Mouse (Mus musculus): Measurements from ENCODE around the gene Rpl27. TPM values are rescaled to one million over a fixed set of nuclear protein-coding genes. Genes with fewer than 3 reads are reported as not detected.
"Not testable (repeated sequence)": the region's sequence is repeated elsewhere in the genome, so short reads cannot be mapped to it uniquely, and the experiment has no call there.

Gene Rpl27
- total RNA-seq, 2 experiments from 2014 or later, result 41.0 to 43.6 TPM

DNA sequence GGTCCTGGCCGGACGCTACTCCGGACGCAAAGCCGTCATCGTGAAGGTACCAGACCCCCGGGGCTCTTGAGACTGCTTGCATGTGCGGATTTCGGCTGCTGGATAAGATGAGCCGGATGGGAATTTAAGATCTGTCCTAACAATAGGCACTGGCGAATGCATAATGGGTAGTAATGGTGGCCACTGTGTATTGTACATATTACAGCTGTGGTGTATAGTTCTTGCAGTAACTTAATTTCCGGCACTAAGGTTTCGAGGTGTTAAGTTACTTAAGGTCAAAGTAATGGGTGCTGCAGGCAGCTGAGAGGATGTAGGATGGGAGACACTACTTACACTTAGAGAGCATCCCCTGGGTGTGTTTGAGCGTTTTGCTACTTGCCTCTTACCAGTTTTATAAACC, 662 bp downstream of the Rpl27 start:
- no peak for DNase-seq (ENCODE audit: low spot score in 2 of 2)
- intact Hi-C loops (cut with DNase I), result loop anchor here (5.0 kb wide), 1 partner anchor 125 kb away; the partner anchor contains the start of gene Psme3

DNA sequence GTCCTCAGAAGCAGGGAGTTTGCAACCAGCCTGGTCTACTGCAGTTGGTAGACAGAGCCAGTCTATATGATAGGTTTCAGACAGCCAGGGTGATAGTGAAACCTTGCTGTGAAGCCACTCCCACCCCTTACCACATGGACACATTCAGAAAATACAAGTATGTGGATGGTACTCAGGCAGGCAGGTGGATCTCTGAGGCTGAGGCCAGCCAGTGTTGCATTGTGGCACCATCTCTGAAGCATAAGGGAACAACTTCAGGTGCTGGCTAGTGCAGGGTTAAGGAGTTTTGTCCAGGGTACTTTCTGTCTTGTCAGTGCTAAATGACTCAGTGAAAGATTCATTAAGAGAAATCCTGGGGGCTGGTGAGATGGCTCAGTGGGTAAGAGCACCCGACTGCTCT, 4.2 kb downstream of the Rpl27 start:
- intact Hi-C loops (cut with DNase I), result no loop called here
- no peak for DNase-seq (ENCODE audit: low spot score in 2 of 2)

DNA sequence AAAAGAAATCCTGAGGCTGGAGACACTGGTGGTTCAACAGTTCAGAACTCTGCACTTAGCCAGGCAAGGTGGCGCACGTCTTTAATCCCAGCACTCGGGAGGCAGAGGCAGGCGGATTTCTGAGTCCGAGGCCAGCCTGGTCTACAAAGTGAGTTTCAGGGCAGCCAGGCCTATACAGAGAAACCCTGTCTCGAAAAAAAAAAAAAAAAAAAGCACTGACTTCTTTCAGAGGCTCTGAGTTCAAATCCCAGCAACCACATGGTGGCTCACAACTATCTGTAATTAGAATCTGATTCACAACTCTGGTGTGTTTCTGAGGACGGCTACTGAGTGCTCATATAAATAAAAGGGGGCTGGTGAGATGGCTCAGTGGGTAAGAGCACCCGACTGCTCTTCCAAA, 4.8 kb downstream of the Rpl27 start:
- DNase-seq (ENCODE audit: low spot score in 2 of 2); intact Hi-C loops (cut with DNase I): not testable (repeated sequence)

DNA sequence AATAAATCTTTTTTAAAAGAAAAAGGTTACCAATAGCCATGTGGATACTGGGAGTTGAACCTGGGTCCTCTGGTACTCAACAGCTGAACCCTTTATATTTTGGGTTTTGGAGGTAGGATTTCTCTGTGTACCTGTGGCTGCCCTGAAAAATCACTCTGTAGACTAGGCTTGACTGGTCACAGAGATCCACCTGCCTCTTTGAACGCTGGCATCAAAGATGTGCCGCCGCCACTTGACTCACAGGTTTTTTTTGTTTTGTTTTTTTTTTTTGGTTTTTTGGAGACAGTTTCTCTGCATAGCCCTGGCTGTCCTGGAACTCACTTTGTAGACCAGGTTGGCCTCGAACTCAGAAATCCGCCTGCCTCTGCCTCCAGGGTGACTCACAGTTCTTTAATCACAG, 5.7 kb downstream of the Rpl27 start:
- intact Hi-C loops (cut with DNase I), result no loop called here

DNA sequence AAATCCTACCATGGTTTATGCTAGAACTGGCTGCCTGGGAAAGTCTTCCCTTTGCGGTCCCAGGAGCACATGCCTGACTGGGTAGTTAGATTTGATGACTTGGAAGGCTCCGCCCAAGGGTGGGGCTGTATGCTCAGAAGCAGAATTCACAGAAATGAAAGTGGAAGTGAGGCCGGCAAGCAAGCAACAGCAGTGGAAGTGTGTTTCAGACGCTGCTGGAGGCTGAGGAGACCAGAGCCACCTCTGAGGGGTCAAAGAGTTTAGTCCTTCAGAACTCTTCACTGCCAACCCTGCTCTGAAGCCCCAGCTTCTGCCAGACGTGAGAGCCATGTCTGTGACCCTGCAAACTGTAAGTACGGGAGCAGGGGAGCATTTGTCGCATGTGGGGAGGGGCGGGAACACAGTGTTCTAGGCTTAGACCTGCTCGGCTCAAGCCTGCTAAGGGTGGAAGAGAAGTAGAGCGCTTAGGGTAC, 6.2 kb downstream of the Rpl27 start, which contains the start of gene Ifi35:
Gene Ifi35, plus strand, starts transcription at position 134 of the 473 bp plus-strand sequence.
- intact Hi-C loops (cut with DNase I), result no loop called here
- no peak for DNase-seq (ENCODE audit: low spot score in 2 of 2)

More for the DNA sequence above, 5.7 kb downstream of the Rpl27 start:
- DNase-seq (ENCODE audit: low spot score in 2 of 2), result no peak

DNA sequence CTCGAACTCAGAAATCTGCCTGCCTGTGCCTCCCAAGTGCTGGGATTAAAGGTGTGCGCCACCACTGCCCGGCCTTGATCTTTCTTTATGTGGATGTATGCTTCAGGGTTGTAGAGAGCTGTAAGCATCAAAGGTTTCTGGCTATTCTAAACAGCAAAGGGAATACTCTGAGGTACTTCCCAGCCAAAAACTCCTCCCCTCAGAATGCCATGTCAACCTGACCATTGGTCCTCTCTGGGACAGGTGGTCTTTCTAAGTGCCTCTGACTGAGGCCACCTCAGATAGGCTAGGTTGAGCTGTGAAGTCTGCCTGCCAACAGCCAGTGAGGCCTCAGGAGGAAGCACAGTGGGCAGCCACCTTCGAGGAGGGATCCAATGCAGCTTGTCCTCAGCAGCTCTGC, 6.8 kb downstream of the Rpl27 start:
- no peak for DNase-seq (ENCODE audit: low spot score in 2 of 2)
- intact Hi-C loops (cut with DNase I), result no loop called here

DNA sequence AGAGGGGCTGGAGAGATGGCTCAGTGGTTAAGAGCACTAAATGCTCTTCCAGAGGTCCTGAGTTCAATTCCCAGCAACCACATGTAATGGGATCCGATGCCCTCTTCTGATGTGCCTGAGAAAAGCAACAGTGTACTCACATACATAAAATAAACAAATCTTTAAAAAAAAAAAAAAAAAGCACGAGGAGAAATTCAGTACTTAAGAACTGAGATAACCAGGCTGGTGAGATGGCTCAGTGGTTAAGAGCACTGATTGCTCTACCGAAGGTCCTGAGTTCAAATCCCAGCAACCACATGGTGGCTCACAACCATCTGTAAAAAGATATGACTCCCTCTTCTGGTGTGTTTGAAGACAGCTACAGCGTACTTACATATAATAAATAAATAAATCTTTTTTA, 7.5 kb downstream of the Rpl27 start:
- intact Hi-C loops (cut with DNase I); DNase-seq (ENCODE audit: low spot score in 2 of 2): not testable (repeated sequence)

DNA sequence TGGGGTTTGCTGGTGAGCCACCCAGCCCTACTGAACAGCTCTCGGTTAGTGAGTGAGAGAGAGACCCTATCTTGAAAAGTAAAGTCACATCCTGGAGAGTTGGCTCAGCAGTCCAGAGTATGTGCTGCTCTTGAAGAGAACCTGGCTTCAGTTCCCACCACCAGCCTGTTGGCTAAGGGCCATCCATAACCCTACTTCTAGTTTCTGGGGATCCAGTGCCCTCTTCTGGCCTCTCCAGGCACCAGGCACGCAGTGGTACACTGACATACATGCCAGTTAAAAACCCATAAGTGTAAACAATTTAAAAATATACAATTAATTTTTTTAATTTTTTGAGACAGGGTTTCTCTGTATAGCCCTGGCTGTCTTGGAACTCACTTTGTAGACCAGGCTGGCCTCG, 8.3 kb downstream of the Rpl27 start:
- intact Hi-C loops (cut with DNase I), result no loop called here
- no peak for DNase-seq (ENCODE audit: low spot score in 2 of 2)

DNA sequence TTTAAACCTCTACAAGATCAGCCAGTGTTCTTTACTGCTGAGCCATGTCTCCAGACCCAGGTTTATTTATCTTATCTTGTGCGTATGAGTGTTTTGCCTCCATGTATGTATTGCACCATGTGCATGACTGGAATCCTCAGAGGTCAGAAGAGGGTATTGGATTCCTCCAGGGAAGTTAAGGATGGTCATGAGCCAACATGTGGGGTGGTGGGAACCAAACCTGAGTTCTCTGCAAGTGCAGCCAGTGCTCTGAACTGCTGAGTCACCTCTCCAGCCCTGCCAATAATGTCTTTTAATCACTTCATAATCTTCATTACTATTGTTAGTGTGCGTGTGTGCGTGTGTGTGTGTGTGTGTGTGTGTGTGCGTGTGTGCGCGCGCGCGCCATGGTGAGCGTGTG, 9.4 kb downstream of the Rpl27 start:
- intact Hi-C loops (cut with DNase I), result no loop called here
- no peak for DNase-seq (ENCODE audit: low spot score in 2 of 2)

DNA sequence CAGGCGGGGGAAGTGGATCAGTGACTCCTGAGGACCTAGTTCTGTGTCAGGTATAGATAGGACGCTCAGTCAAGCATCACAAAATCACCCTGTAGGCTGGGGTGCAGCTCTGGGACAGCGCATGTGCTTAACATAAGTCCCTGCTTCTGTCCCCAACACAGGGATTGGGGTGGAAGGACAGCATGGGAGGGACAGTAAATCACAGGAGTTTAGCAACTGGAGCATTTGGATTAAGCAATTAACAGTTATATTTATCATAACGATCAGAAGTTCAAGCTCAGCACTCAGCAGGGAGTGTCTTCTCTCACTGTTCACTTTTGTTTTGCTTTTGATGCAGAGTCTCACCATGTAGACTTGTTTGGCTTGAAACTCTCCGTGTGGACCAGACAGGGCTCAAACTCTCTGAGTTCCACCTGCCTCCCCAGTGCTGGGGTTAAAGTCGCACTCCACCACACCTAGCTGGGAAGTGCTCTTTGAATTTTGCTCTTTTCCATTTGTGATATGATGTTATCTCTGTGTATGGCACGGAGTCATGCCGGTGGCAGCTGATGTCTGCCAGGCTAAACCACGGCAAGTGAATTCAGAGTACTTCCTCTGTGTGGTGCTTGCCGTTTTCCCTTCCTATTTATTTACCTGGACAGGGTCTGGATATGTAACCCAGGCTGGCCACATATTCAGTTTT, 10.1 kb downstream of the Rpl27 start:
- intact Hi-C loops (cut with DNase I), result no loop called here
- DNase-seq (ENCODE audit: low spot score in 2 of 2), result no peak

DNA sequence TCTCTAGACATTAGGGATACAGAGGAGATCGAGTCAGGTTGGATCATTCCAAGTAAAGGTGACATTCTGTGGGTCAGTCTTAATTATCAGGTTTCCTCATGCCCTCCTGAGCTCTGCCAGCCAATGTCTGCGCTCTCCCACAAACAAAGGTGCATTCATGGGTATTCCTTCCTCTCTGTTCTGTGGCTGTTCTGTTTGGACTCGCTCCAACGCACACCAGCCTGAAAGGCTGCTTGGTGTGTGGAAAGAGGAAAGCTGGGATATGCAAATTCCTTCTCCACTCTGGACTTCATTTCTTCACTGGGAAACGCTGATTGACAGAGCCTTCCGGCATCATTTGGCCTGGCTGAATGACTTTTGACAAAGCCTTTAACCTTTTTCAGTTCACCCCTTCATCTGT, 12.6 kb downstream of the Rpl27 start:
- intact Hi-C loops (cut with DNase I), result no loop called here

DNA sequence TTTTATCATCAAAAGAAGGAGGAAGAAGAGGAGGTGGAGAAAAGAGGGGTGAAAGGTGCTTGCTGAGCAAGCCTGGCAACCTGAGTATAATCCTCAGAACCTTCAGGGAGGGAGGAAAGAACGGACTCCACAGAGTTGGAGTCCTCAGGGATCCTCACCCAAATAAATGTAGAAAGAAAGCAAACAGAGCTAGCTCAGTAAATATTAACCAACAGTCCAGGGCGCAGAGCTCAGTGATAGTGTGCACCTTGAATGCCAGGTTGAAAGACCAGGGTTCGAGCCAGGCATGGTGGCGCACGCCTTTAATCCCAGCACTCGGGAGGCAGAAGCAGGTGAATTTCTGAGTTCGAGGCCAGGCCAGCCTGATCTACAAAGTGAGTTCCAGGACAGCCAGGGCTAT, 13.5 kb downstream of the Rpl27 start:
- intact Hi-C loops (cut with DNase I), result no loop called here
- DNase-seq (ENCODE audit: low spot score in 2 of 2), result no peak

More for the DNA sequence above, 12.6 kb downstream of the Rpl27 start:
- no peak for DNase-seq (ENCODE audit: low spot score in 2 of 2)

DNA sequence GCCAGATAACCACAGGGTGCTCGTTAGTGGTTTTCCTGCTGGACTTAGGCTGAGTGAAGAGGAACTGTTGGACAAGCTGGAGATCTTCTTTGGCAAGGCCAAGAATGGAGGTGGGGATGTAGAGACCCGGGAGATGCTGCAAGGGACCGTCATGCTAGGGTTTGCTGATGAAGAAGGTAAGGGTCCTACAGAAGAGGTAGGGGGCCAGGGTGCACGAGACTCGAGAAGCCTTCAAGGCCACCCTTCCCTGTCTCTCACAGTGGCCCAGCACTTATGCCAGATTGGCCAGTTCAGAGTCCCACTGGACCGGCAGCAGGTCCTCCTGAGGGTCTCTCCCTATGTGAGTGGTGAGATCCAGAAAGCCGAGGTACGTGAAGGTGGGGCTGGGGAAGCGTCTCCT, 15.5 kb downstream of the Rpl27 start:
- no peak for DNase-seq (ENCODE audit: low spot score in 2 of 2)
- intact Hi-C loops (cut with DNase I), result no loop called here

DNA sequence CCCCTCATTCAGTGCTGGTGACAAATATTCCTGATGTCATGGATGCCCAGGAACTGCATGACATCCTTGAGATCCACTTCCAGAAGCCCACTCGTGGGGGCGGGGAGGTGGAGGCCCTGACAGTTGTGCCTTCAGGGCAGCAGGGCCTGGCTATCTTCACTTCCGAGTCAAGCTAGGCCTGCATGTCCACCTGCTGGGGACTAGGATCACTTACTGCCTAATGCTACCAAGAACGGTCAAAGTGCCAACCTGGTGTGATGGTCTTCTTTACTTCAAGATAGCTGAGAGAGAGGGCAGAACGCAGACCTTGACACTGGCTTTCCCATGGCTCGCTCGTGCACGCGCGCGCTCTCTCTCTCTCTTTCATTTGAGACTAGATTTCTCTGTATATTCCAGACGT, 16.1 kb downstream of the Rpl27 start:
- intact Hi-C loops (cut with DNase I), result no loop called here
- DNase-seq (ENCODE audit: low spot score in 2 of 2), result no peak

DNA sequence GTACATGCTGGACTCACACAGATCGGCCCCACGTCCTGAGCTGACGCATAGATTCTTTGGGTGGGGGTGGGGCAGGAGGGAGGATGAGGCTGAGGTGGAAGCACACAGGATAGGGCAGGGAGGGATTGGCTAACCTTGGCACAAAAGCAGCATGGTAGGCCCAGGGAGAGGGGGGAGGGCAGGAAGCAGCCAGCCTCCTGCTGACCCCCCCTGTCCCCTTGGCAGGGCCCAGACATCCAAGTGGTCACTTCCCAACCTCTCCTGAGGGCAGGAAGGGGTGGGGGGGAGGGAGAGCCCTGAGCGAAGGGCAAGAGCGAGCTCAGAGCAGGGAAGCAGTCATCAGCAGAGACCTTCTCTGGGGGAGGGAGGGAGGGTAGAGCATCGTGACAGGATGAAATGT, 17.6 kb downstream of the Rpl27 start:
- intact Hi-C loops (cut with DNase I), result no loop called here
- no peak for DNase-seq (ENCODE audit: low spot score in 2 of 2)

DNA sequence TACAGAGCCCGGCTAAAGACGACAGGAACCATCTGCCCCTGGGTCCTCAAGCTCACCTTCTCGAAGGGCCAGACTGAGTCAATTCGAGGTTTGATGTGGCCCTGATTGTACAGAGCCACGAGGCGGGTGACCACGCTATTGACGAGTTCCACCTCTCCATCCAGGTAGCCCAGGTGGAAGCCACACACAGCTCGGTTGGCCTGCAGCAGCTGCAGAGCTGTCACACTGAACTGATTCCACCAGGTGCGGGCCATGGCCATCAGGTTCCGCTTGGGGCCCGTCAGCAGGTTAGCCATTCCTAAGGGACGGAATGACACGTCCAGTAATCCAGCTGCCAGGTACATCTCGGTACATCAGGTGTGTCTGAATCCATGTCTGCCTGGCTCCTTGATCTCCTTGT, 18.2 kb downstream of the Rpl27 start:
- intact Hi-C loops (cut with DNase I), result no loop called here
- DNase-seq (ENCODE audit: low spot score in 2 of 2), result no peak

DNA sequence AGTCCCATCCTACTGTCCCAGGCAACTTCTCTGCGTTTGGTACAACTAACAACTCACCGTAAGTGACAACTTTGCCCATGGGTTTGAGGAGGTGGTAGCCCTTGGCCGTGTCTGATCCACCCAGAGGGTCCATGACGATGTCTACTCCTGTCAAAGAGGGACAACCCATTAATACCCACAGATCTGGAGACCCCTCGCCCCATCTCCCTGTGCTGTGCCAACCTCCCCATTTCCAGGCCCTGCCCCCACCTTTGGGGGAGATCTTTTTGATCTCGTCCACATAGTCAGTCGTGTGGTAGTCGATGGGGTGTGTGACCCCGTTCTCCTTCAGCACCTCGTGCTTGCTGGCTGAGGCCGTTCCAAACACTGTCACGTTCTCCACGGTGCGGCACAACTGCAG, 20.0 kb downstream of the Rpl27 start:
- intact Hi-C loops (cut with DNase I), result no loop called here
- DNase-seq (ENCODE audit: low spot score in 2 of 2), result no peak

DNA sequence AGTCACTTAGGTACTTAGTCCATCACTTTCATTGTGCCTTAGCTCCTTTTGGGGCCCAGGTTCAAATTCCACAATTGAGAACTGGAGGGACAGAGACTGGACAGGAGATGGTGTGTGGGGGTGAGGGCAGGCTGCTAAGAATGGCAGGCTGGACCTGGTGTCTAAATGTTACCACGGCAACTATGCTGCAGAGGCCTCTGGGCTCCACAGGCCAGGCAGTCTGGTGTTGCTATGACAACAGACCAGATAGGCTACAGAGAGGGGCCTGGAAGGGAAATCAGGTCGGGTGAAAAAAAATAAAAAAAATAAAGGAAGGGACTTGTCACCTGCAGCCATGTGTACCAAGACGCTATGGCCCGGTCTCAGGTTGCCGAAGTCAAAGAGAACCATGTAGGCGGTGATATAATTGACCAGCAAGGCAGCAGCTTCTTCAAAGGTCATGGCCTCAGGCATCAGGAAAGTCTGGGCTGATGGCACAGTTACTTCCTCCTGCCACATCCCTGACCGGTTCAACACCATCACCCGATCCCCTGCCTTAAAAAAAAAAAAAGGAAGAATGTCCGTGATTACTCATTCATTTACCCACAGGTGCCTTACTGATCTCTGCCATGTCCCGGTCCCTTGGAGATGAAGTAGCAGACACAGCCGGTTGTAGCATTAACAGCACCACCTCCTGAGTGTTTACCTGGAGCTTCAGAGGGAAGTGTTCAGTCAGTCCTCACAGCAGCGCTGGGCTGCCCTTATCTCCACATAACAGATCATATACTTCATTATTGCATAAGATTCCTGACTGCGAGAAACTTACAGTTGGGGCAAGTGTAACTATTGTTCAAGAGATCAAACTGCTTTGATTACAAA, 20.7 kb downstream of the Rpl27 start:
- no peak for DNase-seq (ENCODE audit: low spot score in 2 of 2)
- intact Hi-C loops (cut with DNase I), result no loop called here

DNA sequence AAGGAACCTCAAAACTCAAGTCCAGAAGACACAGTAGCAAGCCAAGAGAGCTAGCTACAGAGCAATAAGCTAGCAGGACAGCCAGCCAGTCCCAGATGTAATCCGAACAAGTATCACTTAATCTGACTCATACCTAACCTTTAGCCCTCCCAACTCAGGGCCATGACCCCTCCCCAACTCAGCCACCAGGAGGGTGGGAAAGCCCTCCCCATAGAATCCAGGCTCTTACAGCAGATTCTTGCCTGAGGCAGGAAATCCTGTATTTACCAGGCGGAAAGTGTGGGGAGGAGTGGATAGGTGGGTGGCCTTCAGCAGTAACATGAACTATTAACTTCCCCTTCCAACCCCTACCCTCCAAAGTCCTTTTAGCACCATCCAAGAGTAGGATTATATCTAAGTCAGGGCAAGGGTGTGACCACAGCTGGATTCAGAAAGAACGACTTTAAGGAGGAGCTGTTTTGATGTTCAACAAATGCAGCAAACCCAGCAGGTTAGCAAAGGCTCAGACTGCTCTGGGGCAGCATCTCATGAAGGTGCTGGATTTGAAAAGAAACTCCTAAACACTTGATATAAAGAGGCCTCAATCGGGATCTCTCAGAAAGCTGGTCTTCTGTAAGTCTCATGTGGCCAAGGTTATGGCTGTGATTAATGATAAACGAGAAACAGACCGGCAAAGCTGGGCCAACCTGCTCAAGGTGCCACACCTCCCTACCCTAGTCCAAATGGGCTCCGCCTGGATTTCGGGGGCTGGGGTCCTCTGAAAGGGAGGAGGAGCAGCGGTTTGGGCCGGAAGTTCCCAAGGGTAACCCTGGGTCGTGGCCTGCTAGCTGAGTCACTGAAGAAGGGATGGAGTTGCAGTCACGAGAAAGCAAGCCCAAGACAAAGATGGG, 22.4 kb downstream of the Rpl27 start, which contains the start of gene Rnd2:
Gene Rnd2, plus strand, starts transcription at position 789 of the 890 bp plus-strand sequence.
- no peak for DNase-seq (ENCODE audit: low spot score in 2 of 2)
- intact Hi-C loops (cut with DNase I), result loop anchor here (5.0 kb wide), 2 partner anchors 53 to 88 kb away; partner anchors contain the start of genes Brca1 and Nbr1

Measured in left cerebral cortex, postnatal 14 days (tissue).